Mouse (Mus musculus): ENCODE data around the gene Ntsr2.
"Not testable (repeated sequence)": the region's sequence is repeated elsewhere in the genome, so short reads cannot be mapped to it uniquely, and the experiment has no call there.

The Ntsr2 gene

GRCm38 (mm10) chr12:16648273-16648672 is 4.9 kb upstream of the Ntsr2 start:
- no peak for DNase-seq (ENCODE audit: low read depth, low spot score)

- DNase-seq (ENCODE audit: low read depth, low spot score), result no peak
Measured at GRCm38 (mm10) chr12:16649819-16650218, 3.4 kb upstream of the Ntsr2 start.

DNA sequence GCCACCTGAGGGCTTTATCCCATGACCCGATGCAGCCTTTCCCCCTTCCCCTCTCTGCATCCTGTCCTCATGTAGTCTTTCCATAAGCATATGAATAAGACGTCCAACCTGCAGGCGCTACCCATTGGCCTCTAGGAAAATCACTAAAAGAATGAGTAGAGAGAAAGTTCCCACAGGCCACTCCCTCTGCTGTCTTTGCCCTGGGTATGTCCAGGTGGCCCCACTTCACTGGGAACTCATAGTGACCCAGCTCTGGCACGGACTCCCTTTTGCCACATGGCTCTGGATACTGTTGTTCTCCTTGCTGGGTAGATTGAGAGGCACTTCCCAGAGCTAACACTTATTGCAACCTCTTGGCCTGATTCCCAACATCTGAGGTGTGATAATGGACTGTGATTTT is 2.4 kb downstream of the Ntsr2 start:
- DNase-seq (ENCODE audit: low read depth, low spot score), result no peak

GRCm38 (mm10) chr12:16656906-16657875 is 4.0 kb downstream of the Ntsr2 start:
- DNase-seq (ENCODE audit: low read depth, low spot score), result no peak

- DNase-seq (ENCODE audit: low read depth, low spot score), result no peak
Measured at GRCm38 (mm10) chr12:16661459-16661858, 8.3 kb downstream of the Ntsr2 start.

DNA sequence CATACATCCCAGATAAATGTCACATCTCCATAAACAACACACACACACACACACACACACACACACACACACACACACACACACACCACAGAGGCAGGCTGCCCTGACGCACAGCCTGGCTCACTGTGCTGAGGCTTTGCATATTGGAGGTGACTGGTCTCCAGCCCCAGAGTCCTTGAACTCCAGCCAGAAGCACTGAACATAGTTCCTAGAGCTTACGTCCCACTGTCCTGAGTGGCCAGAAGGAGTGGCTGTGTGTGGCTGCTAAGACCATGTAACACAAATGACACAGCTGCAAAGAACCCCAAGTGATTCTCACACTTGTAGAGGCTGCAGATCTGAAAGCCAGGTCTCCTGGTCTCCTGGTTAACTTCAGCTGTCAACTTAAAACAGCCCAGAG is 8.8 kb downstream of the Ntsr2 start:
- no peak for DNase-seq (ENCODE audit: low read depth, low spot score)

GRCm38 (mm10) chr12:16662955-16663585 is 9.9 kb downstream of the Ntsr2 start:
- DNase-seq (ENCODE audit: low read depth, low spot score), result no peak

GRCm38 (mm10) chr12:16665022-16665421 is 11.8 kb downstream of the Ntsr2 start:
- DNase-seq (ENCODE audit: low read depth, low spot score), result no peak

DNA sequence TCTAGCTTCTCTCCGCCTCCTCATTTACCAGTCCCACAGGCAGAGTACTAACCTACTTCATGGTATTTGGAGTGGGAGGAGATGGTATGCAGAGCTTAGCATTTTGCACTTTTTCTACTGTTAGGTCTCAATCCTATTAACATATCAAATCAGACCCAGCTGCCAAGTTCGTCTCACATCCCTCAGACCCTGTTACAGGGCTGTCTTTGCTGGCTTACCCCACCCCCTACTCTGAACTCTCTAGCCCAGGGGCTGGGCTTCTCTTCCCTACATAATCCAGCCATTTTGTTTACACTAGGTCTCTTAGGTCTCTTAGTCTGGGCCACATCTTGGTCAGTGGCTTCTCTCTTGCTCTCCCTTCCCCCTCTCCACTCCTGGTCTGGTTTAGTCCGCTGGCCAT is 16.0 kb downstream of the Ntsr2 start:
- DNase-seq (ENCODE audit: low read depth, low spot score), result no peak

DNA sequence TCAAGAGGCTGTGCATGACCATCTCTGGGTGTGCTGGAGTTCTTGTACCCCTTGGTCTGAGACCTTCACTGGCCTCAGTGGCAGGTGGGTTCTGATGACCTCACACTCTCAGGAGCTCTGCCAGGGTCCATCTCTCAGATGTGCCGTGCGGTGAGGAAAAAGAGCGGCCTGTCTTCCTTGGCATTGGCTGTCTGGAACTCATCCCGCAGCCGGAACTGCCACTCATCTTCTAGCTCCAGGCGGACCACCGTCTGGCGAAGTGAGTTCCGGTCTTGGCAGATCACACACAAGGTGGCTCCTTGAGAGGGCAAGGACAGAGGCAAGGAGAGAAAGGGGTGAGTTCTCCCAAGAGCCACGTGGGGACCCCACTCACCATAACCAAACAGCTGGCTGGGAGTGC is 19.1 kb downstream of the Ntsr2 start:
- no peak for DNase-seq (ENCODE audit: low read depth, low spot score)

DNA sequence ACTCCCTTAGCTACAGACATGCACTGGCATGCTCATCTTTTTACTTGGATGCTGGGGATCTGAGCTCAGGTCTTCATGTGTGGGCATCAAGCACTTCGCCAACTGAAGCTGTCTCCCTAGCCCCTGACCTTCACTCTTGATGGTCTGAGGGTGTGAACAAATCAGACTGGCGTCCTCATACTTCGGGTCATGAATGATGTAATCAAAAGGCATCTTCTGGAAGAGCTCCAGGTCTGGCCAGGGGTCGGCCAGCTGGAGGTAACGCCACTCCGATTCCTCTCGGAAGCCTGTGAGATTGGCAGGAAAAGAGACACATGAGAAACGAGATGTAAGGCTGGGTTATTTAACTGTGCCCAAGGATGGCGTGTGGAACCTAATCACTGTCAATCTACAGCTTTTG is 37.4 kb downstream of the Ntsr2 start:
- DNase-seq (ENCODE audit: low read depth, low spot score), result no peak

DNA sequence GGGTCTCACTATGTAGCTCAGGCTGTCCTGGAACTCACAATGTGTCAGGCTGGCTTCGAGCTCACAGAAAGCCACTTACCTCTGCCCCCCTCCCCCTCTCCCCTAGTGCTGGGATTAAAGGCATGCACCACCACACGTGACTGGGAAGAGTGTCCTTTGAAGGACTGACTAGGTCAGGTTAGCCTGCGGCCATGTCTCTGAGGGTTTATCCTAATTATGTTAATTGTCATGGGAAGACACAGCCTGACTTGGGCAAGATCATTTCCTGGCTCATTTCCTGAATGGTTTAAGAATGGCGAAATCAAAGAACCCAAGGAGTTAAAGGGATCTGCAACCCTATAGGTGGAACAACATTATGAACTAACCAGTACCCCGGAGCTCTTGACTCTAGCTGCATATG is 41.6 kb downstream of the Ntsr2 start:
- no peak for DNase-seq (ENCODE audit: low read depth, low spot score)

- DNase-seq (ENCODE audit: low read depth, low spot score), result not testable (repeated sequence)
Measured at GRCm38 (mm10) chr12:16695252-16695651, 42.1 kb downstream of the Ntsr2 start.

DNA sequence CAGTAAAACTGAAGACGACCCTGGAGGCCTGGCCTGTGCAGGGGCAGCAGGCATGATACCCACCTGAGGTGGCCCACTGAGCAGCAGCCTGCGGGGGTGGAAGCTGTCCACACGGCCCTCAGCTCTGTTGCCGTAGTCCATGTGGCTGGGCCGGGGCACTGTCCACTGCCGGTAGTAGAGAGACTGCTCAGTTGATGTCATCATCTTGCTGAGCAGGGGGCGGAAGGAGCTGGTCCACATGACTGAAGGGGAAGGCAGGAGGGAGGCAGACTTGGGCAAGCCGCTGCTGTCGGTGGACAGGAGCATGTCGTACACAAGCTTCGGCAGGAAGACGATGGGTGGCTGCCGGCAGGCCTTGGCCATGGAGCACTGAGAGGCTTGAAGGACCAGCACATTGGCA is 43.0 kb downstream of the Ntsr2 start:
- no peak for DNase-seq (ENCODE audit: low read depth, low spot score)

- no peak for DNase-seq (ENCODE audit: low read depth, low spot score)
Measured at GRCm38 (mm10) chr12:16698691-16699090, 45.5 kb downstream of the Ntsr2 start.

All from mesoderm, embryonic 11.5 days (tissue).